Mouse (Mus musculus): ENCODE results near the gene 1700016K19Rik.

1700016K19Rik gene

DNA sequence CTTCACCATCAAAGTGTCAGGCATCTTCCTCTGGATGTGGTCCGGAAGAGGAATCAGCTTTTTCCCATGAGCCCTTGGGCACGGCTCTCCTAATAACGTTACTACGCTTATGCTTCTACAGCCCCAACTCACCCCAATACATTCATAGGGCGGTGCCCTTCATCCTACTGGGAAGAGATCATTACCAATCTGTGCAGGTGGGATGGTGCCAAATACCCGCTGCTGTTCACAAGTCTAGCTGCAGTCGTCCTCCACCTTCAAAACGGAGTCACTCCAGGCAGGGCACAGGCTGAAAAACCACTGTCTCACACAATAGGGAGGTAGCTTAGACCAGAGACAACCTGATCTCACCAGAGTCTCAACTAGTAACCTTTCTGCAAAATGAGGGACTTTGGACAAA is 35.5 kb downstream of the 1700016K19Rik start:
- DNase-seq = no peak

GRCm38 (mm10) chr11:76037581-76038294 is 38.0 kb downstream of the 1700016K19Rik start:
- DNase-seq = peak in 1 of 2 experiments; percentile 25

DNA sequence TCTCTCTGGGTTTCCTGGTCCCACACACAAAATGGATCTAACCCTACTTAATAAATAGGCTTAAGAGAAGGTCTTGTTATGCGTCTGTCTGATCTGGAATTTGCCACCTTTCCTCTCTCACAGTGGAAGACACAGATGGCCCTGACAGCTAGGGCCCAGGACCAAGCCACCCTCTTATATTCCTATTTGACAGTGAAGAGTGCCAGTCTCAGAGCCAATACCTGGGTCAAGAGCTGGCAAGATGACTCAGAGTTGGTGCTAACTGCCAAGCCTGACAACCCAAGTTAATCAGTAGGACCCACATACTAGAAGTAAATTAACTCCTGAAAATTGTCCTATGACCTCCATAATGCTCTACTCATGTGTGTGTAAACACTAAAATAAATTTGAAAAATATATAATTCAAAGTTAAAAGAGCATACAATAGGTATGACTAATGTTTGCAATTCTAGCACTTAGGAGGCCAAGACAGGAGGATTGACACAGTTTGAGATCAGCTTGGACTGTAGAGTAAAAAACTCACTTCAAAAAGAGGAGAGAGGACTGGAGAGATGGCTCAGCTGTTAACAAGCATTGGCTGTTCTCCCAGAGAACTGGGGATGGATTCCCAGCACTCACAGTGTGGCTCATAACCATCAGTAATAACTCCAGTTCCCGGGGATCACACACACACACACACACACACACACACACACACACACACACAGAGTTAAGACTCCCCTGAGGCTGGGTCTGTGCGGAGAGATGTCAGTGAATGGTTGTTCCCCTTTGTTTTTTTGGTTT is 39.8 kb downstream of the 1700016K19Rik start:
- DNase-seq = no peak

GRCm38 (mm10) chr11:76040106-76040505 is 40.4 kb downstream of the 1700016K19Rik start:
- DNase-seq = no peak

DNA sequence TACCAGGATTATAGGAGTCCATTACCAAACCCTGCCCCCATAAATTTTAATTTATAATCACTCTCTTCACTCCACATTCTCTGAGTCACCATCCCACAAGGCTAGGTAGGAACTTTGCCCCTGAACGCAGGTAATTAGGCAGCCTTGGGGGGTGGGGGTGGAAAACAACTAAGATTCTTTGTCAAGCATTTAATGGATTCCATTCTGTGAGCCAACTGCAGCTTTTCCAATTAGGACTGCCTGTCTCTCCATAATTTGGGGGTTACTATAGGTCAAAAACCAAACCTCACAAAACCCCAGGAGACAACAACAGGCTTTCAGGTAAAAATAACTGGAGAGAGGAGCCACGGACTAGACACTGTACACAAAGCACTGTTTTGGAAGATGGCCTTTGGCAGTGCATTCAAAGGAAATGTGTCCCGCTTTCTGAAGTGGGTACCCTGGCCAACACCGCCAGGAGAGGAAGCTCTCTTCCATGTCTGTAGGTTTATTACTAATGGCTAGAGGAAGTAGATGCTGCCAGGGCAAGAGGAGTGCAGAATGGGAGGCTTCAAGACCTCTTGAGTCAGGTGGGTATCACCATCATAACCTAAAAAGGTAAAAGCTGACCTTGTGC is 41.2 kb downstream of the 1700016K19Rik start:
- no peak for DNase-seq

GRCm38 (mm10) chr11:76042041-76042638 is 42.4 kb downstream of the 1700016K19Rik start:
- DNase-seq = no peak

DNA sequence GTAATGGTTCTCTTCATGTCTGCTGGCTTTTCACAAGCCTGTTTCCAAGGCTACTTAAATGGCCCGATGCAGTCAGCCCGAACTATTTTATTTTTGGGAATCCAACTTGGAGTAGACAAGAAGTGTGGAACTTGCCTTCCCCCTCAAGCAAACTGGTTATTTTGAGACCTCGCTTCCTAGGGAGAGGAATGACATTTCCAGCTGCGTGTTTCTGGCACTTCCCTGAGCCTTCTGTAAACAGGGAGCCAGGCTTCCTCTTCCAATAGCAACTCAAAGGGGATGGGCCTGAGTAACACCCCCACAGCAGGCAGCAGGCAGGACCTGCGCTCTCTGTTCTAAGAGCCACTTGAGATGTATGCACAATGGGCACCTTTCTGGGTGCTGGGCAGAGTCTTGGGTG is 43.2 kb downstream of the 1700016K19Rik start:
- no peak for DNase-seq

- no peak for DNase-seq
Measured at GRCm38 (mm10) chr11:76044468-76044867, 44.8 kb downstream of the 1700016K19Rik start.

- DNase-seq = no peak
Measured at GRCm38 (mm10) chr11:76045367-76045766, 45.7 kb downstream of the 1700016K19Rik start.

DNA sequence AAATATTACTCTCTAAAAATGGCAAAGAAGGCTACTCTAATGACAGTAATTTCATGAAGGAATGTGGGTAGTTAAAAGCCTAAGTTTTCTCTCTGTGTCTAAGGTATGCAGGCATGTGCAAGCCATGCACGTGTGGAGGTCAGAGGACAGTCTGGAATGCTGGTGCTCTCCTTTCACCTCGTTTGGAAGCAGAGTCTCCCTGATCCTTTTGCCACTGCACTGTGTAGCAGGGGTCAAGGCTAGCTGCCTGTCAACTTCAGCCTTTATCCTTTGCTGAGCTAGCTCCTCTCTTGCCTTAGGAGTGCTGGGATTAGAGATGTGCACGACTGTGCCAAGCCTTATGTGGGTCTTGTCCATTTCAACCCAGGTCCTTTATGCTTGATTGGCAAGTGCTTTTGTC is 50.8 kb downstream of the 1700016K19Rik start:
- DNase-seq = no peak

DNA sequence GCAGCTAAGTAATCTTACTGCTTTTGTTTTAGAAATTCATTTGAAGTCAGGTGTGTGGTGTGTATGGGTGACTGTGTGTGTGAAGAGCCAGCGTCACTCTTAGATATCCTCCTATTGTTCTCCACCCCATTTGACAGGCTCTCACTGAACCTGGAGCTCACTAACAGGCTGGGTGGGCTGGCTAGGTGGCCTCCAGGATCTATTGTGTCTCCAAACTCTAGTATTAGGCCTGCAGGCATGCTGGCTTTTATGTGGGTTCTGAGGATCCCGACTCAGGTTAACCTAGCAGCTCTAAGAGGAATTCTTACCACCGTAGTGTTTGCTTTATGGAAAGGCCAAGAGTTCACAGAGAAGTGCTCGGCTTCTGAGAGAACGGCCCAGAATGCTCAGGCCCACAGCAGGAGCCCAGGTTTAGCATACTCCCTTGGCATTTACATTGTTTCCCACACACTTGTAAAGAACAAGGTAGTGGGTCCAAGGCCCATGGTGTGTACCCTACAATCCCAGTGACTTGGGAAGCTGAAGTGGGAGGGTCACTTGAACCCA is 51.3 kb downstream of the 1700016K19Rik start:
- DNase-seq = no peak

DNA sequence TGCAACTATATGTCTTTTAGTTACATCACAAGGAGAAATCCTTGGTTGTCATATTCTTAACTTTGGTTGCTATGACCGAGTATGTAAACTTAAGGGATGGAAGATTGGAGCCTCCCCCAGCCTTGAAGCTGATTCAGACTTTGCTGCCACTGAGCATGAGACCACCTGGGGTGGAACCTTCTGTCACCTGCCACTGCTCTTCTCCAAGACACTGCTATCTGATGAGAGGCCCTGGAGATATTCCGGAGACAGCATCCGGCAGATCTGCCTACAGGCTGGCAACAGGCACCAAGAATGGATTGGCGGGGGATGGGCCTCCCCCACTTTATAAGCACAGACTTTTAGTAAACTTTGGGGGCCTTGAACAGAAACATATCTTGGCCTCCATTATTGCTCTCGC is 52.8 kb downstream of the 1700016K19Rik start:
- no peak for DNase-seq

Measured in thymus, adult 18-20 months (tissue).